Mouse (Mus musculus) adipocyte (in vitro differentiated cells): ENCODE results near the gene Tent5b.

Experiments used
- DNase-seq: peaks from one replicate; pipeline ENCODE4 v3.0.0-alpha.2; 2016; ENCODE audit warnings: low spot score

Gene Tent5b

DNA sequence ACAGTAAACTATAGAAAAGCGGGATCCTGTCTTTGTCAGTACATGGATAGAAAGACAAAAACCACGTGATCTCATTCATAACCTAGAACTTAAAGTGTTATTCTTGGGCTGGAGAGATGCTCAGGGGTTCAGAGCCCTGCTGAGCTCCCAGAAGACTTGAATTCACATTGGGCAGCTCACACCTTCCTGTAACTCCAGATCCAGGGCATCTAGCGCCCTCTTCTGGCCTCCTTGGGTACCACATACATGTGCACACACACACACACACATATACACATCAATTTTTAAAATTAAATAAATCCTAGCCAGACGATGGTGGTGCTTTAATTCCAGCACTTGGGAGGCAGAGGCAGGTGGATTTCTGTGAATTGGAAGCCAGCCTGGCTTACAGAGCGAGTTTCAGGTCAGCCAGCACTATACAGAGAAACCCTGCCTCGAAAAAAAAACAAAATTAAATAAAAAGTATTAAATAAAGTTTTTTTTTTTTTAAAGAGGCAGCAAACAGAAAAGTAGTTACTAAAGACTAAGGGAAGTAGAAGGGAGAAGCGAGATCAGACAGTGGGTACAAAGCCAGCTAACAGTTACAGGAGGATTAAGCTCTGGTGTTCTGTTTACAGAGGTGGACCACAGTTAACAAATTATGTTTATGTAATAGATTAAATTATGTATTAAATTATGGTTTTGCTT, 8.7 kb upstream of the Tent5b start:
- no peak for DNase-seq

DNA sequence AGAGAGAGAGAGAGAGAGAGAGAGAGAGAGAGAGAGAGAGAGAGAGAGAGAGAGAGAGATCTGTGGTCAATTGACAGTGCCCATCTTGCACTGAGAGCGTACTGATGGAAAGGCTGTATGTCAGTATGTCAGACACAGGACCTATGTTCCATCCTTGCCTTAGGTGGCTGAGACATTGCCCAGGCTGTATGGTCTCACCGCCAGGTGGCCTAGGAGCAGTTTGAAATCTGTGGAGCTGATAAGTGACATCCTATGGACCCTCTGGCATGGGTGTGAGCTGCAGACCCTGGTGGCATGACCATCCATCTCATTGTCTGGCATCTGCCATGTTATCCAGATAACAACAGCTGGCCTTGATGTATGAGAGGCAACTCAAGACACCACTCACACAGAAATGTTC, 6.1 kb upstream of the Tent5b start:
- no peak for DNase-seq

DNA sequence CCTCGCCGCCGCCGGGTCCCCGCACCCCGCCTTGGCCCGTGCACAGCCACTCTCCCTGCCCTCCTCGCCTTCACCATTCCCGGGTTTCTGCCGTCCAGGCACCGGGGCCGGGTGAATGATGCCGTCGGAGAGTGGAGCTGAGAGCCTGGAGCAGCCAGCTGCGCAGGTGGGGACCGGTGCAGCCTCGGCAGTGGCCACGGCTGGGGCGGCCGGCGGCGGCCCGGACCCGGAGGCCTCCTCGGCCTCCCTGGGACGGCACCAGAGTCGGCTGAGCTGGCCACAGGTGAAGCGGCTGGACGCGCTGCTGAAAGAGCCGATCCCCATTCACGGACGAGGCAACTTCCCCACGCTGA, 229 bp downstream of the Tent5b start:
- DNase-seq = no peak

DNA sequence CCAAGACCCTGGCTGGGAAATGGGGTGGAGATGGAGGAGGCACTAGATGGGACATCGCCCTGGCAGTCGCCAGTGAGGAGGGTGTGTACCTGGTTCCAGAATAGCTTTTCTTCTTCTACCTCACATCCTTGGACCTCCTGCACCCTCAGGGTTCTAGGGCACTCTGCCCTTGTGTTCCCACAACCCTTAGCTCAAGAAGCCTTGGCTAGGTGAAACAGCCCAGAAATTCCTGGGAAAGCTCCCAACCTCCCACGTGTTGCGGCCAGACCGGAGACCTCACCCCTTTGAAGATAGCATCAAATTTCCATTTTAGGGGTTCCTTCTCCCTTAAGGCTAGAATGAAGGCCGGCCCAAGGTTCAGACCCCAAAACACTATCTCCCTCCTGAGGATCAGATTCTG, 822 bp downstream of the Tent5b start:
- no peak for DNase-seq

DNA sequence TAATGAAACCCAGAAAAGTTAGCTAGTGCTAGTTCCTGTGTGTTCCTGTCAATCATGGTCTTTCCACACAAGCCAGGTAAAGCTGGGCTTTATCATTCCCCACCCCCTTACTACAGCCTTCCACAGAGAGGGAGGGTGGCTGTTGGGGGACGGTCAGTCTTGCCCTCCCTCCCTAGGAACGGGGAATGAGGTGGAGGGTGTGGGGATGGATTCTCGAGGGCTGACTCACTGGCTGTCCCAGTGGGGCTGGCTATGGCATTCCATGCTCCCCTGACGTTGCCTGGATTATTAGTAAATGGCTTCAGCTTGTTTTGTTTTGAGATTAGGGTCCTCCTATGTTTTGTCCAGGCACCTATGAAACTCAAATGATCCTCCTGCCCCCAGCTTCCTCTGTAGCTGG, 1.6 kb downstream of the Tent5b start:
- no peak for DNase-seq

DNA sequence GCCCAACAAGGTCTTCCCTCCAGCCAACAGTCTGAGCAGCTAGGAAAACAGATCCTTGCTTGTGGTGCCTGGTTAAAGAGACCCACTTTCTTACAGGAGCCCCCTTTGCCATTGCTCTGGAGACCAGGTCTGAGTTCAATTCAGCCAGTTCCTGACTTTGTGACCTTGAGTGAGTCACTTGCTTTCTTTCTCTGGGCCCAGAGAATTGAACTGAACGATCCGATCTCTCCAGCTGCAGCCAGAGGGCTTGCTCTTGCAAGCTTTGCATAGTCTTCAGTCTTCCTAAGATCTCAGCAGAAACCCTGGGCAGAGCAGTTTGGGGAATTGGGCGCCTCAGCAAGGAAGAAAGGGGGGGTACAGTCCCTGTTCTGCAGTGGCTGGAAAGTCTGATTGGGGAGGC, 2.5 kb downstream of the Tent5b start:
- no peak for DNase-seq

DNA sequence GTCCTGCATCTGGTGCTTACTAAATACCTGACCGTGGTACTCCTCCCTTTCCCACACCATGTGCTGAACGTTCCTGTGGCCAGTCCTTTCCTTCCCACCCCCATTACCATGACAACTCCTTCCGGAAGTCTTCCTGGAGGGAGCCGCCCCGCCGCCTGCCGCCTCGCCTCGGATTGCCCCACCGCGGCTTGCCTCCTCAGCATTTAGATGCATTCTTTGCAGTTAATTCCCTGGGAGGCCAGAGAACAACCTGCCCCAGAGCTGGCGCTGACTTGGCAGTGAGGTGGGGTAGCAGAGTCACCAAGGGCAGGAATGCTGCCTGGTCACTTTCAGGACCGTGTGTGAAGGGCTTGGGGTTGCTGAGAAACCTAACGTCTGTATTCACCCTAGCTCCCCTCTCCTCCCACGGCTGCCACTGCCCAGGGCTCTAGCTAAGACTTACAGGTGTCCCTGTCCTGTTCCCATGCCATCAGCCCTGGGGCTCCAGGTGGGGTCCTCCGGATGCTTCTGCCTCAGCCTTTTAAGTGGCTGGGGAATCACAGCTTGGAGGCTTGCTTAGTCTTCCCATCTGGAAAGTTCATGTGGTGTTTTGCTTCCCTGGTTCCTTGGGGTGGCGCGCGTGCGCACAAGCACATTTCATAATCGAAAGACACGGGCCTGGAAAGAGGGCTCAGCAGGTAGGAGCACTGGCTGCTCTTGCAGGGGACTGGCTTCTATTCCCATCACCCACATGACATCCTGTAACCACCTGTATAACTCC, 4.5 kb downstream of the Tent5b start:
- no peak for DNase-seq

DNA sequence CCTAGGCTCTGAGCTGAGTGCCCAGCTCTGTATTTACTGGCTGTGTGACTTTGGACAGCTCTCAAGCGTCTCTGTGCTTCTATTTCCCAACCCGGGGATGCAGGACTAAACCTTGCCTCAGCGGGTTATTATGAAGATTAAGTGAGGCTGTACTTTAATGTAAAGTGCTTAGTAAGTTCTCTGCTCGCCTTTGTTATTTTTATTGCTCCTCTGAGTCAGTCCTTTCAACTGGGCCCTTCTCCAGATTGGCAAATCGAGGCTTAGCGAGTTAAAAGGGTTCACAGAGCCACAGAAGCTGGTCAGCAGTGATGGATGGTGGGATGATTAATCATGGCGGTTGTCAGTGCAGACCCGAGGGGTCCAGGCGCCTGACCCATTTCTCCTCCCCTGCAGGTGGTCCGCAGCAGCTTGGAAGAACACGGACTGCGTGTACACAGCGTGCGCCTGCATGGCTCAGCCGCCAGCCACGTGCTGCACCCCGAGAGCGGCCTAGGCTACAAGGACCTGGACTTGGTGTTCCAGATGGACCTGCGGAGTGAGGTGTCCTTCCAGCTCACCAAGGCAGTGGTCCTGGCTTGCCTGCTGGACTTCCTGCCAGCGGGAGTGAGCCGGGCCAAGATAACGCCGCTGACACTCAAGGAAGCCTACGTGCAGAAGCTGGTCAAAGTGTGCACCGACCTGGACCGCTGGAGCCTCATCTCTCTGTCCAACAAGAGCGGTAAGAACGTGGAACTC, 5.9 kb downstream of the Tent5b start:
- no peak for DNase-seq

DNA sequence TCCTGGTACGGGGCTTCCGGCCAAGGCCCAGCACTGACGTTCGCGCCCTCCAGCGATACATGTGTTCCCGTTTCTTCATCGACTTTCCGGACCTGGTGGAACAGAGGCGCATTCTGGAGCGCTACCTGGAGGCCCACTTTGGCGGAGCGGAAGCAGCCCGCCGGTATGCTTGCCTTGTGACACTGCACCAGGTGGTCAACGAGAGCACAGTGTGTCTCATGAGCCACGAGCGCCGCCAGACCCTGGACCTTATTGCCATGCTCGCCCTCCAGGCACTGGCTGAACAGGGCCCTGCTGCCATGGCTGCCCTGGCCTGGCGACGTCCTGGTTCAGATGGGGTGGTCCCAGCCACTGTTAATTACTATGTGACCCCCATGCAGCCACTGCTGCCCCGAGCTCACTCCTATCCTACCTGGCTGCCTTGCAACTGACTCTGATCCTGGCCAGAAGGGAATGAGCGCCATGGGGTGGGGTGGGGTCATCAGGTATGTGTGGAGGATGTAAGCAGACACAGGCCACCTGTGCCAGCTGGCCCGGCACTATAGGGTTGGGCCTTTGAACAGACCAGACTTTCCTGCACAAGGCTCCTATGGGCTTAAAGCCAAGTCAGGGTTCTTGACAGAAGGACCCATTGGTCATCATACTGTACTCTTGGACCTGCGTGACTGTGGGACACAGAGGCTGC, 6.9 kb downstream of the Tent5b start:
- no peak for DNase-seq

DNA sequence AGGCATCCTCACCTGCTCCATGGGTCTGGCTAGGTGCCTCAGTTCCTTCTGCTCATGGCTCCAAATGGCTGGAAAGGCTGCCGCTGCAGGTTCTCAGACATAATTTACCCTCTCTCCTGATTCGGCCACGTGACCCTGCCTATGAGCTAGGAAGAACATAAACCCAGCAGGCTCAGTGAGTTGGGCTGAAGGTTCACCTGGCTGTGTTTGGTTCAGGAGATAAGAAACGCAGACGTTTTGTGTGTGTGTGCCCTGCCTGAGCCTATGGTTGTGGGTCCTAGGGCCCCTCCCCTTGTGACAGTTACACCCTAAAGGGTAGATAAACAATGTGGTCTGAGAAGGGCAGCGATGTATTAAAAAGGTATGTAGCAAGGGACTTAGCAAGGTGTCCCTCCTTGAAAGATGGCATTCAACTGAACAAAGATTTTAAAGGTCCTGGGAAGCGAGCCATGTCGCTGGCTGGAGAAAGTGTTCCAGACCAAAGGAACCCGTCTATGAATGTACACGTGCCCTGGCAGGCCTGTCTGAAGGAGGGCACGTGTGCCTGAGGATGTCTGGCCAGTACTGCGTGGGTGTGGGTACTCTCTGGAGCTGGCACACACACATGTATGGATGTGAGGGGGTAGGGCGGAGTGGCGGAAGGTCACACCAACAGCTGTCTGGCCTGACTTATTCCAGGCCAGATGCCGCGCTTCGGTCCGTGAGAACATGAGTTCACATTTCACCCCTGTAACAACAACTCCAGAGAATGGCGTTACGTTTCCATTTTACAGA, 8.9 kb downstream of the Tent5b start:
- DNase-seq = no peak

DNA sequence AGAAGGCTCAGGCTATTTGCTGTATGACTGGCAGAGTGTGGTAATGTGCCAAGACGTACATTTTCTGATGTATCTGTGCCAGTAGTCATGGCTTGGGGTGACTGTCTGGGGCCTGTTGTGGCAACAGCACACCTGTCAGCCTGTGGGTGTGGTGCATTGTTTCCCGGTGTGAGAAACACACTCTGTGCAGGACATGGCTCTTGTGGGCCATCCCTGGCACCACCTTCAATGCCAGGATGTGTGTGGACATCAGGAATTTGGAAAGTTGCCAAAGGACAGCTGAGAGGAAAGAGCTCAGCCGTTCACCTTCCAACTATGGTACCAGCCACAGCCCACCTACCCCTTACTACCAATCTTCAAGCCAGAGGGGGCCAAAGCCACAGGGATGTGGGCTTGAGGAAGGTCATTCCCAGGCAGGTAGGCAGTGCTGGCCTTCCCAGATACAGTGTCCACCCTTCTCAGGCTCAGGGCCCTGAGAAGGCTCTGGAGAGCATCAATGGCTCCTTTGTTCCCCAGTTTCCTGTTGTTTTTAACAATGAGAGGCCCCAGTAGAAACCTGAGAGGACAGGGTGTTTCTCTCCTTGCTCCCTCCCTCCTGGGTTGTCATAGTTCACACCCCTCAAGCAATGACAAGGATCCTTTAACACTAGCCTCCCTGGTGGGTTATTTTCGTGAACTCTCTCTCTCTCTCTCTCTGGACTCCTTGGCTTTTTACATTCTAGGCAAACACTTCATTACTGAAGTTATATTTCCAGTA, 9.7 kb downstream of the Tent5b start:
- DNase-seq = no peak

DNA sequence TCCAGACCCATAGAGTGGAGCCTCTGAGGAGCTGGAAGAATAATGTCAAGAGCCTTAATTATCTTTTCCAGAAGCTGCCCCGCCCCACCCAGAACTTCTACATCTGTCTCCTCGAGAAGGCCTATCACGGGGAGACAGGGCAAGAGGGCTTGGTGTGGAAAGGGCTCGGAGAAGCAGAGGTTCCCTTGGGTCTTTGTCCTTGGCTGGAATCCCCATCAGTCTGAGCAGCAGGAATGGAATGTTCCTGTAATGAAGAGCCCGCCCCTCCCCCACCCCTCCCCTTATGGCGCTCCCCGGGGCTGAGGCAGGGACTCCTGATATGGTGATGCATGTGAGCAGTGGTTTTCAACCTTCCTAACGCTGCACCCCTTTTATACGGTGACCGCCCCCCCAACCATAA, 11.9 kb downstream of the Tent5b start:
- peak; percentile 51 for DNase-seq

DNA sequence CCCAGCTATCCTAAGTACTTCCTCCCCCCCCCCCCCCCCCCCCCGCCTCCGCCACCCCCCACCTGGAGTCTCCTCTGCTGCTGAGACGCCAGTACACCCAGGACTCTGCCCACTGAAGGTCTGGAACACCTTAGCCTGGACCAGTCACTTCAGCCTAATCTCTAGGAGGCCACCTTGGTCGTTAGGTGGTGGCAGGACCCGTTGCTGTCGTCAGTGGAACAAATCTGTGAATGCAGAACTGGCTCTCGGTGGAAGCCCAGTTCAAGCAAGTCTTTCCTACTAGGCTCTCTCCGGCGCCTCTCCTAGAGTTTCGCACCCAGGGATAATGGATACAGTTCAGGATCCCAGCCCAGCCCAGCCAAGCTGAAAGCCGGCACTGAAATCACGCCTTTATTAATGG, 14.0 kb downstream of the Tent5b start:
- DNase-seq = no peak

DNA sequence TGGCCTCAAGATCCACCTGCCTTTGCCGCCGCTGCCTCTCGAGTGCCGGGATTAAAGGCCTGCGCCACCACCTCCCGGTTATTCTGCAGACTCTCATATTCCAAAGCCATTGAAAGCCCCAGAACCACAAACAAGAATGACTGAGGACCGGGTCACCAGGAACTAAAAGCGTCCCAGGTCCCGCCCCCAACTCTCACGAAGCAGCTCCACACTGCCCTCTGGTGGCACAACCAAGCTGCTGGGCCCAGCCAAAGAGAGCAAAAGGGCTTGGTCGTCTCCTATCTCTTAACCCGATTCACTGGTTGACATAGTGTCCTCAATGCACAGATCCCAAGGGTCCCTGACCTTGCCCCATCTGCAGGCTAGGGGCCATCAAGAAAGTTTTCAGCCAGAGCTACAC, 14.5 kb downstream of the Tent5b start:
- peak; percentile 92 for DNase-seq

DNA sequence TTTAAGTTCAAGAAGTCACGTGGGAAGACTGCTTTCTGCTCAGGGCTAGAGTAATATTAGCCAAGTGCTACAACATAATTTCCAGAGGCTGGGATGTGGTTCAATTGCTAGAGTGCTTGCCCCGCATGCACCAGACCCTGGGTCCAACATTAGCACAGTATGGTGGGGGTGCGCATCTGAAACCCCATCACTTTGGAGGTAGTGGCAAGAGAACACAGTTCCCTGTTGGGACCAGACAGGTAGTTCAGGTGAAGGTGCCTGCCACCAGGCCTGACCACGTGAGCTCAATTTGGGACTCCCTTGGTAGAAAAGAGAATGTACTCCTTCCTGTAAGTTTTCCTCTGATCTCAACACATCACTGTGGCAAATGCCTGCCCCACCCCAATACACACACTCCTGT, 14.9 kb downstream of the Tent5b start:
- DNase-seq = no peak

DNA sequence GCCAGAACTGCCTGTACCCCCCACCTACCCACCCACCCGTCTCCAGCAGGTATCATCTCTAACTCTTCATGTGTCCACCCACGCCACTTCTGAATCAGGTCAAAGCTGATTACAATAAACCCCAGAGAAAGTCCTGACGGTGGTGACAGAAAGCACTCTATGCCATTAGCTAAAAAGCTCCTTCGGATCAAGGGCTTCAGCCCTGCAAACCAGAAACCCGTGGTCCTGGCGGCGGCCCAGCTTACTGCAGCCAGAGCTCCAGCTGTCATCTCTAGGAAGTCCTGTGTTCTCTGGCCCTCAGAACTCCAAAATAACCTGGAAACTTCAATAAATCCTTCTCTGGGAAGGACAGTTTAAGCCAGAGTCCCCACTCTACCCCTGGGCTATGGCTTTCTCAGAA, 15.8 kb downstream of the Tent5b start:
- DNase-seq = no peak

DNA sequence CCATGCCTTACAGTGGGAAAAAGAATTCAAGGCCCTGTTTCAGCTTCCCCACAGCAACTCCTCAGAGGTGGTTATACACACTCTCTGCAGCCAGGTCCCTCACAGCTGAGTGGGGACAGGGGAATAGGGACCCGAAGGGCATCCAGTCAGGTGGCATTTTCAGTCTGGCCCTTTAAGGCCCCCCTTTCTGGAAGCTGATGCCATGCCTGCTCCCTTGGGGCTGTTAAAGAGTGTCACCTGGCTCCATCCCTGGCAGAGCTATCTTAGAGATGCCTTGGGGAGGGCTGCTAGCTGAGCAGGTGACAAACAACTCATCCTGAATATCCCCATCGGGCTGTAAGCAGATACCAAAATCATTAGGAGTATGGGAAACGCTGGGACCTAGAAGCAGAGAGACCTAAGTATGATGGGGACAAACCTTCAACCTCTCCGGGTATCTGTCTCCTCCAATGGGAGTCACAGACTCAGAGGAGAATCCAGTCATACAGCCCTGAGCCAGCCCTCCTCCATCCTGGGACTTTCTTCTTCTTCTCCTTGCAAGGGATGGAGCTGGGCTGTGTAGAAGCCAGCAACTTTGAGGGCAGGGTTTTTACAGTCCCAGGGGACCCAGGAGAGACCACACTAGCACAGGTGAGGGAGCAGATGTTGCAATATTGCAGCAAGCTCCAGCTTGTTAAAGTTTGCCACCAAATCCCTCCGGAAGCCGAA, 17.0 kb downstream of the Tent5b start:
- no peak for DNase-seq

DNA sequence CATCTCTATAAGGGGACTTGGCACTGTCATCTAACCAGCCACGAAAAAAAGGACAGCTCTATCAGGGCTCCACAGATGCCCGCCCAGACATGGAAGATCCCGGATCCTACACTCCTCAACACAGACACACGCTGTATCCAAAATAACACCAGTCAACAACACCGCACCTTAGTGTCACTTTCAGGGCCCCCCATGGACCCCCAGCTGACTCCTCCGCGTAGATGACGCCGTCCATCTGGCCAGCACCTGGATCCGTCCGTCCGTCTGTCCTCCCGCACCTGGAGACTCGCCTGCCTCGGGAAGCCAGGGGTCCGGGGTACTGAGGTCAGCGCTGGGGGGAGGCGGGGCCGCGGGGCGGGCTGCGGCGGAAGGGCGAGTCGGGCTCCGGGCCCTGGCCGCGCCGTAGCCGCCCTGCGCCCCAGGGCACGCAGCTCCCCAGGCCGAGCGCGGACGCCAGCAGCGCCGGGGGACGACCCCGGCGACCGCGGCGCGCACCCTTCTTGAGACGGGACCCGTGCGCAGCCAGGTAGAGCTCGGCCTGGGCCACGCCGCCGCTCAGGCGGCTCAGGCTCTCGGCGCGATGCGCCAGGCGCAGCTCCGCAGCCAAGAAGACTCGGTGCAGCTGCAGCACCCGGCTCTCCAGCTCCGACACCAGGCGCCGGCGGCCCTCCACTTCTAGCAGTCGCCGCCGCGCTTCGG, 17.7 kb downstream of the Tent5b start:
- no peak for DNase-seq

DNA sequence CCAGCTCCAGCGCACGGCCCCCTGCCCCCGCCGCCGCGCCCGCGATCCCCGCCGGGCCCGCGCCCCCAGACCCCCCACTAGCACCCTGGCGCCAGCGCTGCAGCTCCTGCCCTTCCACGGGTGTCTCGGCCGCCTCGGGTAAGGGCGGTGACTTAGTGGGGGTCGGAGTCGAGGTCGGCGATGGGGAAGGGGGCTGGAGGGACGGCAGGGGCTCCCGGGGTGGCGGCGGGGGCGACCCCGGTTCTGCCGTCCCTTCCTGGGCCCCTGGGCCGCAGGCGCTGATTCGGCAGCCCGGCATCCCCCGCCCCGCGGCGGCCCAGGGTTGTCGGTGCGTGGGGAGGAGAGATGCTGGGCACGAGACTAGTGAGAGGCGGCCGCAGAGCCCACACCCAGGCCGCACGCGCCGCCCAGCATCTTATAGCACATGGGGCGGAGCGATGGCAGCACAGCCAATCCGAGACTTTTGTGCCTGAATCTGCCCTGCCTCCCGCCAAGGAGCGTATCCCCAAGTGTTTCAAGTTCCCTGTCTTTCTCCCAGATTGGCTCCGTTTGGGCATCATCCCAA, 18.3 kb downstream of the Tent5b start, which contains the start of gene Trnp1:
TSS of gene Trnp1 (minus strand) at position 391 of the 565 bp plus-strand sequence.
- DNase-seq = no peak
